Mouse (Mus musculus): Measurements from ENCODE around the gene Emc10.

The Emc10 gene

DNA sequence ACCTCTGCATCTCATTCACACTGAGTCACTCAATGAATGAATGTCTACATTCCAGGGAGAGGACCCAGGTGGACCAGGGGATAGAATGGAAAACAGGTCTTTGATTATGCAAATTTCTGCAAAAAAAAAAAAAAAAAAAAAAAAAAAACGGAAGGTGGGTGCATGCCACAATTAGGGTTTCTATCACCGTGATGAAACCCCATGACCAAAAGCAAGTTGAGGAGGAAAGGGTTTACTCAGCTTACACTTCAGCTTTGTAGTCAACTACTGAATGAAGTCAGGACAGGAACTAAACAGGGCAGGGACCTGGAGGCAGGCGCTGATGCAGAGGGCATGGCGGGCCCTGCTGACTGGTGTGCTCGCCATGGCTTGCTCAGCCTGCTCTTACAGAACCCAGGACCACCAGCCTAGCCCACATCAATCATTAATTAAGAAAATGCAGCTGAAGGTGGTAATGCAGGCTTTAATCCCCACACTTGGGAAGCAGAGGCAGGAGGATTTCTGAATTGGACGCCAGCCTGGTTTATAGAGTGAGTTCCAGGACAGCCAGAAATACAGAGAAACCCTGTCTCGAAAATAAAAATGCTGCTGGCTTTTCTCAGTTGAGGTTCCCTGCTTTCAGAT lies 10.6 kb downstream of the Emc10 start:
- peak in 1 of 2 experiments; percentile 2 for DNase-seq (ENCODE audit: low spot score in 2 of 2)

DNA sequence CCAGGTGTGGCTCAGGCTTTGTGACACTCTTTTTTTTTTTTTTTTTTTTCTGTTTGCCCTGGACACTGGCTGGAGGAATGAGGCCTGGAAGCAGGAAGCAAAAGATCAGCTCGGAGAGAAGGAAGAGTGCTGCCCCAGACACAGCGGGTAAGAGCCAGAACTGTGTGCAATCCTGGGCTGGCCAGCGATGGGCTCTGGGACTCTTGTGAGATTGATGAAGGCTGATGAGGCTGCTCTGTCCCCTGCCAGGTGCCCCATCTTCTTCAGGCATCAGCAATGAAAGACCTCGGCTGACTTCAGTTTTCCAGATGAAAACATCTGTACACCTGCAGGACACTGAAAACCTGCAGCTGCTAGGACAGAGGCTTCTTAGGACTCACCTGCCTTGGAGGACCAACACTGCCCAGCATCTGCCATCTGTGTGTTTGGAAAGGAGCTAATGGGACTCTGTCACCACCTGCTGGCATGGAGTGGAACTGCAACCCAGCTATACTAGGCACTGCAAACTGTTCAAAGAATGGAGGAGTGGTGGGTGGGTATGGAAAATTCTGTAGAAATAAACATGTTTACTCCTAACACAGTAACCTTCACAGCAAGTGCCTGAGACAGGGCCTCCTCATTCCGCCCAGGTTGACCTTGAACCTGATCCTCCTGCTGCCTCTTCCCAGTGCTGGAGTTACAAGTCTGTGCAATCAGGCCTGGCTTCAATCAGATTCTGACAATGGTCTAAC lies 11.3 kb downstream of the Emc10 start:
- peak; percentile 45 to 79 for DNase-seq (ENCODE audit: low spot score in 2 of 2)

DNA sequence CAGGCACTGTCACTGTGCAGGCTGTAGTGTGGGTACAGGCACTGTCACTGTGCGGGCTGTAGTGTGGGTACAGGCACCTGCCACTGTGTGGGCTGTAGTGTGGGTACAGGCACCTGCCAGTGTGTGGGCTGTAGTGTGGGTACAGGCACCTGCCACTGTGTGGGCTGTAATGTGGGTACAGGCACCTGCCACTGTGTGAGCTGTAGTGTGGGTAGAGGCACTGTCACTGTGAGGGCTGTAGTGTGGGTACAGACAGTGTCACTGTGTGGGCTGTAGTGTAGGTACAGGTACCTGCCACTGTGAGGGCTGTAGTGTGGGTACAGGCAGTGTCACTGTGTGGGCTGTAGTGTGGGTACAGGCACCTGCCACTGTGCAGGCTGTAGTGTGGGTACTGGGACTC lies 12.2 kb downstream of the Emc10 start:
- peak in 1 of 2 experiments; percentile 2 for DNase-seq (ENCODE audit: low spot score in 2 of 2)

DNA sequence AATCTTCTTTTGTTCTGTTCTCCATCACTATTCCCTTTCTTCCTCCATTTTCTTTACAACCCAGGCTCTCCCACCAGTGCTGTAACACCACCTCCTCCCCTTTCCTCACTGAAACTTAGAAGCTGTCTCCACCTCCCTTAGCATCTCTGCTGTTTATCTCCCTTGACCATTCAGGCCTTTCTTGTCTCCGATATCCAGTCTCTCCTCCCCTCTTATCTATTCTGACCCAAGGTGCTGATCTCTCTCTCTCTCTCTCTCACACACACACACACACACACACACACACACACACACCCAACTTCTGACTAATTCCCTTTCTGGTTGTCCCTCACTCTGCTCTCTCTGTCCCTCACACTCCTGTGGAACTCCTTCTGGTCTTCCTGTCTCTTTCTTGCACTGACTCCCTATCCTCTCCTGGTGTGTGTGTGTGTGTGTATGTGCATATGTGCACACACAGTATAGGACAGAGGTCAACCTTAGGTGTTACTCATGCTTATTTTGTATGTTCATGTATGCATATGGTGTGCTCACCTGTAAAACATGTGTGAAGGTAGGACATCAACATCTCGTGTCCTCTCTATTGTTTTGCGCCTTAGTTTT lies 13.4 kb downstream of the Emc10 start:
- DNase-seq (ENCODE audit: low spot score in 2 of 2), result no peak

DNA sequence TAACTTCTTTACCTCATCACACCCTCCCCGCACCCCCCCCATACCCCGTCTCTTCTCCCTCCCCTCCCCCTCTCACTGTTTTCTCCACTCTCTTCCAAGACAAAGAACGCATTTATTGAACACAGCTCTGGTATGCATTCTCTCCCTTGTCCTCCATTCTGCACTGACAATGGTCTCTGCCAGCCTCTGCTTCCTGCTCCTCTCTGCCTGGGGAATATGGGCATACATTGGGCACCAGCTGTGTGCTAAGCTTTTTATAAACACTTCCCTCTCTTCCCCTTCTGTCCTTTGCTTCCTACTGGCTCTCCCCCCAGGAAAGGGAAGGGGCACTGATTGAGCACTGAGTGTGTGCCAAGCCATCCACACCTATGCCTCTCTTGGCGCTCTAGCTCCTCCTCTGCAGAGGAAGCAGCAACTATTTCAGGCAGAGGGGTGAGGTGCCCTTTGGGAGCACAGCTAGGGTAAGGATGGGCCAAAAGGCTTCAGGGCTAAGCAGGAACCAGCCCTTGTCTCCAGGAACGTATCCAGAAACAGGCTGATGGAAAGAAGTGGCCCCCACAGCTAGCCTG lies 21.2 kb downstream of the Emc10 start:
- DNase-seq (ENCODE audit: low spot score in 2 of 2), result peak; percentile 6 to 10

DNA sequence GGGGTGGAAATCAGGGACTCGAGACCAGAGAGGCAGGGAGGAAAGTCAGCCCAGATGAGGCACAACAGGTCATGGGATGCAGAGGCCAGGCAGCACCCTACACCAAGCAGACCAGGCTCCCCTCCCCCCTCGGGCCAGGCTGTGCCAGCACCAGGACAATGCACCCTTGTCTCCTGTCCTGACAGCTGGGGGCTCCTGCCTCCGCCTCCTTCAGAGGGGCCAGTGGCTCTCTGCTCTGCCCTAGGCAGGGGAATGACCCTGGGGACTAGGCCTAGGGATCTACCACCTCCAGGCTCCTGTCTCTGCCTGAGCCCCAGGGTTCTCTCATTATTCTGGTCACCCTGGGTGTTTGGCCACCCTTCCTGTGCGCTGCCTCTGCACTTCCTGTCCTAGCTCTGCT lies 21.9 kb downstream of the Emc10 start:
- DNase-seq (ENCODE audit: low spot score in 2 of 2), result peak; percentile 65 to 77

DNA sequence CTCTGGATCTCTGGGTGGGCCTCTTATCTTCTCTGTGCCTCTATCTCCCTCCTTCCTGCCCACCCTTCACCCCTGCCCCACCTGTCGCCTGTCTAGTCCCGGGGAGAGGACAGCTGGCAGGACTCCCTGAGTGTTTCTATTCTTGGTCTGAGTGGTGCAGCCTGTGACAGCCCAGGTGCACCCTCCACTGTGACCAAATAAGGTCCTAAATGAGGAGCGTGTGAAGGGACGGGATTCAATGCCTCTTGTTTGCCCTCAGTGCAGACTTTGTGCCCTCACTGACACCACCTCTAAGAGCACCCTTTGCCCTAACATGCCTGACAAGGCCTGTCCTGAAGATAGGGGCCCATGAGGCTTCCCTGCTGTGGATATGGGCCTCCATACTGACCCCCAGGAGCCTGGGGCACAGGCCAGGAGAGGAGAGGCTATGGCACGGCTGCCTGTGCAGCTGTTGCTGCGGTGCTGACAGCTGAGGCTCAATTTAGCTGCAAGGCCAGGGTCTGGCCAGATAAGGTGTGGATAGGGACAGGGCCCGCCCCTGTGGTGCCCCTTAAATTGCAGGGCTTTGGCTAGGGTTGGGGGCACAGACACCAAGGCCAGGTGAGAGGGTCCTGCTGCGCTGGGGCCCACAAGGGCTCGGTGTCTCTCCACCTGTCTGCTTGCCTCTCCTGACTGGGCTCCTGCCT lies 23.2 kb downstream of the Emc10 start:
- DNase-seq (ENCODE audit: low spot score in 2 of 2), result peak; percentile 16 to 17

DNA sequence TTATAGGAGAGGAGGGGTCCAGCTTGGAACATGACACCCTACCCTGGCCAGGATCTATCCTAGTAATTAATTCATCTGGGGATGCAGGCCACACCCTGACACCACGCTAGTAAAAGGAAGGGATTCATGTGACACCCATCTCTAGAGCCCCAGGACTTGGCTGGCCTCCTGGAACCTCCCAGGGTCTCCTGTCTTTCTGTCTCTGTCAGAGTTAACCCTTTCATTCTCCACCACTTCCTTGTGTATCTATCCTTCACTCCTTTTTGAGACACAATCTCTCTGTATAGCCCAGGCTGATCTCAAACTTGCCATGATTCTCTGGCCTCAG lies 23.8 kb downstream of the Emc10 start:
- DNase-seq (ENCODE audit: low spot score in 2 of 2), result no peak

DNA sequence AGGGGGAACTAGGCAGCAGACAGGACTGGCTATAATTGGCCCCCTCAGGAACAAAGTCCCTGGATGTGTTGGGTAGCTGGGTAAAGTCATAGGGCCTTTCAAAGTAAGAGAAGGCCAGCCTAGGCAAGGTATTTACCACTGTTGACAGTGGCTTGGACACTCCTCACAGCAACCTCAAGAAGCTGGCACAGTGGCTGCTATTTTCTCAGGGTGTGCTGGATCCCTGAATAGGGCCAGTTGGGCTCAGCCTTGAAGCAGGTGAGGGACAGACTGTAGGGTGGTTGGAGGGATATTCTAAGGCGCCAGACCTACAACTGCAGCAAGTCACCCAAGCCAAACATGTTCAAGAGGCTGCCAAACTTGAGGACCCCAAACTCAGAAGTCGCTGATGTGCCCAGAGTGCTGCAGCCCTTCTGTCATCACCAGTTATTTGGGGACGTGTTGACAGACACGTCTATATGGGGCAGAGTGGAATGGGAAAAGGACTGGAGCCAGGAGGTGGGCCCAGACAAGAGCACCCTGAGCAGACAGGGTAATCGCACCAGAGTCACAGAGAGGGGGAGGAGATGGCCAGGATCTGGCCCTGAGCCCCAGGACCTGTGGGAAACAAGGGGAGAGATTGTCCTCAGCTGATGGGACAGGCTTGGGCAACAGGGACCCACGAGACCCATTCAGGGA lies 24.3 kb downstream of the Emc10 start:
- peak; percentile 4 to 6 for DNase-seq (ENCODE audit: low spot score in 2 of 2)

DNA sequence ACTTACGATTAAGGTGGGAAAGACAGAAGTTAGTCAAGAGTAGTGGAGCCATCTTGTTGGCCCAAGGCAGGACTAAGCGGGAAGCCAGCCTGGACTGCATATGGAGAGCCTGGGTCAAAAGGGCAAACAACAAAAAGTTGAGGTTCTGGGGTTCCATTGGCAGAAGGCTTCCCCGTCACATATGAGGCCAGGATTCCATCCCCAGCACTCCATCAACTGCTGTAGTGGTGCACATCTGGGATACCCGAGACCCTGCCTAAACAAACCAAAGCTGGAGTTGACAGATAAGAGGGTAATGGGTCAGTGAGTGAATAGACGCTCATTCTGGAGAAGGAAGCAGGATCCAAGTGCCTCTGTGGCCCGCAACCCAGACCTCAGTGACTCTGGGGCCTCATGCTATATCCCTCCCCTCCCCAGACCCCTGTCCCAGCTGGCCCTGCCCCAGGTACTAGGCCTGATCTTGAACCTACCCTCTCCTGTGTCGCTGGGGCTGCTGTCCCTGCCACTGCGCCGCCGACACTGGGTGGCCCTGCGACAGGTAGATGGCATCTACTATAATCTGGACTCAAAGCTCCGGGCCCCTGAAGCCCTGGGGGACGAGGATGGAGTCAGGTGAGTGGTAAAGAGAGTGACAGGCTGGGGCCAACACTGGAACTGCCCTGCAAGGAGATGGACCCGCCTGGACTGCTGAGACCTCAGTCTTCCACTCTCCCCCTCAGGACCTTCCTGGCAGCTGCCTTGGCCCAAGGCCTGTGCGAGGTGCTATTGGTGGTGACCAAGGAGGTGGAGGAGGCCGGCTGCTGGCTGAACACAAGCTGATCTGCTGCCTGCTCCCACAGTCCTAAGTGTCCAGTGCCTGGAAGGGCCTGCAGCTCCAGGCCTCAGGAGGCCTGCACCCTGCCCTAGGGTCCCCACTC lies 25.4 kb downstream of the Emc10 start:
- DNase-seq (ENCODE audit: low spot score in 2 of 2), result peak; percentile 14 to 15

DNA sequence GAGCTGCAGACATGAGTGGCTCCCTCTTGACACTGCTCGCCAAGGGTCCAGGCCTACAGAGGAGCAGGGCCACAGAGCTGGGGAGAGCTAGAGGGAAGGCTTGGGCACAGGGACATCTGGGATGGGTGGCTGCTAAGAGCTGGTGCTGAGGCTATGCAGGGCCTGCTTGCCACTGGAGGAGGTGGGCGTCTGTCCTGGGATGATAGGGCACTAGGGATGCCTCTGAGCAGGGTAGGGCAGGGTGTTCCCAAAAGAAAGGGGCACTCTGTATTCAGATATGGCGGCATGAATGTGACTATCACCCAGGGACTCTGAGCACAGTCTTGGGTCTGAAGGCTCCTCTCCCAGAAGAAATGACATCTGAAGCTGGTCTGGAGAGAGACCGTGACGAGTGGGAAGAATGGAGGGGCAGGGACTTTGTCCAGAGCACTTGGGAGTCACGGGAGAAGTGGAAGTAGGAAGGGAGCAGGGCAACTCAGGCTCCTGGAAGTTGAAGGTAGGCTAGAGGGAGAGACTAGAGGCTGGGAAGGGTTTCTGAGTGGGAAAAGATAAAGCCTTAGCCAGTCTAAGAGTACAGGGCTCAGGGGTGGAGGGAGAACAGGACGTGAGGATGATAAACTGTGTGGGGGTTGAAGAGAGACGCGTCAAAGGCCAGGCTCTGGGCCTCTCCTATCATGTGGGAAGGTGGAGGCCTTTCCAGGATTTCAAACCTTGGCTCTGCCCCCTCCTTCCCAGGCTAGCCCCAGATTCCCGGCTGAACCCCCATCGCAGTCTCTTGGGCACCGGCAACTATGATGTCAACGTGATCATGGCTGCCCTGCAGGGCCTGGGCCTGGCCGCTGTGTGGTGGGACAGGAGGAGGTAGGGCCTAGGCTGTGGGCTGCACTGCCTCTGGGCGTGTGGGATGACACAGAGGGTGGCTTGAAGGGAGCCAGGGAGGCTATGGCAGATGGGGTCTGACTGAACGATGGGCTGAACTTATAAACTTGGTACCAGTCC lies 26.4 kb downstream of the Emc10 start:
- peak; percentile 8 to 17 for DNase-seq (ENCODE audit: low spot score in 2 of 2)

DNA sequence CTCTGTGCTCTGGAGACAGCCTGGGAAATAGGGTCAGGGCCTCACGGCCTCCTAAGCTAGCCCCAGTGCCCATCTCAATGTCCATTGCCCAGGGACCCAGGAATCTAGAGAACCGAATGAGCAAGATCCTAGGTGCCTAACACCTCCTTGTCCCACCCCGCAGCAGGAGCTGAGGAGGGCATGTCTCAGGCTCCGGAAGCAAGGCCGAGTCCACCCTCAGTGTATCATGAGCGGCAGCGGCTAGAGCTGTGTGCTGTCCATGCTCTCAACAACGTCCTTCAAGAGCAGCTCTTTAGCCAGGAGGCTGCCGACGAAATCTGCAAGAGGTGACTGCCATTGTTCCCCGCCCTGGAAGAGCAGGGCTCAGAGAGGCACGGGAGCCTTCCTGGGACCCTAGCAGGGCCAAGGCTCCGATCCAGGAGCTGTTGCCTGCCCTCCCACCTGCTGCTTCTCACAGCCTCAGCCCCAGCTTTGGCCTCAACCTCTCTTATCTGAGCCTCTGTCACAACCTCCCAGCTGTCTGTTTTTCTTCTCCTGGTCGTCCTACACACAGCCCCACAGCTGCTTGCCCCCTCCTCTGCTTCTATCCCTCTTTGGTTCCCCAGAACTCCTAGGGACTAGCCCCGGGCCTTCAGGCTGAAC lies 27.6 kb downstream of the Emc10 start:
- DNase-seq (ENCODE audit: low spot score in 2 of 2), result peak; percentile 10 to 32

DNA sequence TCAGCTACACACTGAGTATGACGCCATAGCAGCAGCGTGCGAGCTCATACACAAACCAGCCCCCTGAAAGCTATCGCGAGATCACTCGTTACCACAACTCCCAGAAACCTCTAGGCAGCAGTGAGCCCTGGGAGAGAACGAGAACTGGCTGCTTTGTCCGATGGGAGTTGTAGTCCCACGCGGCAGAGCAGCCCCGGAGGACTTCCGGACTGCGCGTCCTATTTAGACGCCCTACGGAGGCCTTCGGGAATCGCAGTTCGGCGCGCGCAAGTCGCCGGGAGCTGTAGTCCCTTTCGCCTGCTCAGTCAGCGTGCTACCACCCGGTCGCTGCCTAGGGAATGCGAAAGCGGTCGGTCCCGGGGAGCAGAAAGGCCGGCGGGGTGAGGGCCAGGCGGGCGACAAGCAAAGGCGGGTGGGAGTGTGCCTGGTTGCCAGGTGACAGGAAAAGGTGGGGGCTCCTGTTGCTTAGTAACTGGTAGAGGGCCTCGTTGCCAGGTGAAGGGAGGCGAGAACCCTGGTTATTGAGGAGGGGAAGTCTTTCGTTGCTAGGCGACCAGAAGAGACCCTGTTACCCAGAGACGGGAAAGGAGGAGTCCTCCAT lies 28.4 kb downstream of the Emc10 start, which contains the start of gene Josd2:
TSS of gene Josd2 (plus strand) at position 170 of the 601 bp plus-strand sequence.
- DNase-seq (ENCODE audit: low spot score in 2 of 2), result peak; percentile 95

DNA sequence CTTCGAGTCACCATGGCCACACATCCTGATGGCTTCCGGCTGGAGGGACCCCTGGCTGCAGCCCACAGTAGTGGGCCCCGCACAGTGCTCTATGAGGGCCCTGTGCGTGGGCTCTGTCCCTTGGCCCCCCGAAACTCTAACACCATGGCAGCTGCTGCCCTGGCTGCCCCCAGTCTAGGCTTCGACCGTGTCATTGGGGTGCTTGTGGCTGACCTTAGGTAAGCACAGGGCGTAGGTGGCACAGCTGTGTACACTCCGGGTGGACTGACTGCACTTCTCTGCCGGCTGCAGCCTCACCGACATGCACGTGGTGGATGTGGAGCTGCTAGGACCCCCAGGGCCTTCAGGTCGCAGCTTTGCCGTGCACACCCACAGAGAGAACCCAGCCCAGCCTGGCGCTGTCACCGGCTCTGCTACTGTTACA lies 29.4 kb downstream of the Emc10 start:
- peak; percentile 49 to 52 for DNase-seq (ENCODE audit: low spot score in 2 of 2)

DNA sequence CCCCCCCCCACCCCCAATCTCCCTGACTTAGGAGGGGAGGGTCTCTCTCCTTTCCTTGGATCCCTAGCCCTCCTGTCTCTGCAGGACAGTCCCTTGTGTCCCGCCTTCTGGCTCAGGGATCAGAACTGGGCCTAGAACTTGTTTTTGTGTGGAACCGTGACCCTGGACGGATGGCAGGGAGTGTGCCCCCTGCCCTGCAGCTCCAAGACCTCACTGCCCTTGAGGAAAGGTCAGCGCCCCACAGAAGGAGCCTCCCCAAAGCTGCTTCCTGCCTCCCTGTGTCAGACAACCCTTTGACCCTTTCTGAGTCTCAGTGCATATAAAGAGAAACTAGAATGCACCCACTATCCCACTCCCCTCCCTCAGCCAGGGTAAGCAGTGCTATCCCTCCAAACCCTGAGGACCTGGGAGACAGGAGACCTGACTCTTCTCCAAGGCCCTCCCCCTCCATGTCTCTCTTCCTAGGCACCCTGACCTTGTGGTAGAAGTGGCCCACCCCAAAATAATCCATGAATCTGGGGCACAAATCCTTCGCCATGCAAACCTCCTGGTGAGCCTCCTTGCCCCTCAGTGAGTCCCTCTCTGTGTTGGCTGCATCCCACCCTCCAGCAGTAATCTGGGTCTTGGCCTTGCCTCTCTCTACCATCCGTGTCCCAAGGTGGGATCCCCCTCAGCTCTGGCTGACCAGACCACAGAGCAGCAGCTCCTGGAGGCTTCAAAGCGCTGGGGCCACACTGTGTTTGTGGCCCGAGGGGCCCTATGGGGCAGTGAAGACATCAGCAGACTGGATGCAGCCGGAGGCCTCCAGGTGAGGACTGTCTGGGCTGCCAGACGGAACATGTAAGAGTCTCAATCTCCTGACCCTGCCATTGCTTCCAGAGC lies 30.1 kb downstream of the Emc10 start:
- DNase-seq (ENCODE audit: low spot score in 2 of 2), result peak; percentile 31 to 32

DNA sequence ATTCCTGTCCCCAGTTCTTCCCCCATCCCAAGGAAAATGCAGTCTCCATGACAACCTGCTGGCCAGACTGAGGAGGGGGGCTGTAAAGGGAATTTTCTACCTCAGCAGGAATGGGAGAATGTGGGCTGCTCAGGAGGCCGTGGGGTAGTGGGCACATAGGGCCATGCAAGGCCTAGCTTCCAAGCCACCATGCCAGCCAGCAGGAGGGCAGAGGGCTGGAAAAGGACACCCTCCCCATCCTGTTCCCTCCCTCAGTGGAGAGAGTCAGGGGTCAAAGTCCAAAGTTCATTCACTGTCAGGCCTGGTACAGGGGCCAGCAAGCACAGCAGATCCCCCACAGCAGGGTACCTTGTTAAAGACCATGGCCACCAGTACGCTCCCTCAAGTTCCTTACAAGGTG lies 31.2 kb downstream of the Emc10 start, which contains the start of gene Aspdh:
TSS of gene Aspdh (plus strand) at position 281 of the 400 bp plus-strand sequence.
- peak; percentile 19 to 39 for DNase-seq (ENCODE audit: low spot score in 2 of 2)

DNA sequence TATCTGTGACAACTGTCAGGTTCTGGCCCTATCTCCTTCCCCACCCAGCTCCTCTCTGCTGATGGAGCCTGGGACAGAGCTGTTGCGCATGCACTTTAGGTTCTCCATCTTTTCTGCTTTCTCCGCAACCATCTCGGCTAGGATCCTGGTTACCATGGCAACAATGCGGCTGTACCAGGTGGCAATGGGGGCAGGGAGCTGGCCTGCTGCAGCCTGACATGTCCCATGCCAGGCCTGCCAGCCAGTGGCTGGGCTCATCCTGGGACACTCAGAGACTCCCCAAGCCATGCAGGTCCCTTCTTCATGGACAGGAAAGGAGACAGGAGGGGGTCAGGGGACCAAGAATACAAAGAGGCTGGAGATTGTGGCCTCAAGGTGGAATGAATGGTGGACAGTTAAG lies 31.8 kb downstream of the Emc10 start:
- DNase-seq (ENCODE audit: low spot score in 2 of 2), result peak; percentile 74 to 82

All from frontal cortex, postnatal 10 days (tissue).